Mouse (Mus musculus): Measurements from ENCODE around the gene Ap3m1. TPM values are rescaled to one million over a fixed set of nuclear protein-coding genes. Genes with fewer than 3 reads are reported as not detected.

Ap3m1 gene
- polyA plus RNA-seq, 1 experiment from 2014 or later: 64.6 TPM

DNA sequence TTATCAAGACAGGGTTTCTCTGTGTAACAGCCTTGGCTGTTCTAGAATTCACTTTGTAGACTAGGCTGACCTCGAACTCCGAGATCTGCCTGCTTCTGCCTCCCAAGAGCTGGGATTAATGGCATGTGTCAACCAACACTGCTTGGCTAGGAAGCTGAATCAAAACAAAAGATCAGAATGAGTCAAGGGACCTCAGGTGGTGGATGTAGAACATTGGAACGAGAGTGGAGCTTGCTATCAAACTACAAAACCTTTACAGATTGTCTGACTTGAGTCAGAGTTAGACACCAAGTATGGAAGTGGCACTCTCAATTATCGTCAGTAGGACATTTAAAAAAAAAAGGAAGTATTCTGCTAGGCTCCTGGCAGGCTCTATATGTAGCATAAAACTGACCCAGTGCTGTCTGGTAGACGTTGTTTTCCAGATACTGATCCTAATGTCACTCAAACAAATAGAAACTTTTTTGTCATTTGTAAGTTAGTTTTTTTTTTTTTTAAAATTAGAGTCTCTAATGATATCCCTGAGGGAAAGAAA, 38.4 kb downstream of the Ap3m1 start:
- Histone ChIP-seq H3K4me3 (no peak overlapping the region), H3K36me3 (peaks cover 94% of the 10 kb centered on the region)

DNA sequence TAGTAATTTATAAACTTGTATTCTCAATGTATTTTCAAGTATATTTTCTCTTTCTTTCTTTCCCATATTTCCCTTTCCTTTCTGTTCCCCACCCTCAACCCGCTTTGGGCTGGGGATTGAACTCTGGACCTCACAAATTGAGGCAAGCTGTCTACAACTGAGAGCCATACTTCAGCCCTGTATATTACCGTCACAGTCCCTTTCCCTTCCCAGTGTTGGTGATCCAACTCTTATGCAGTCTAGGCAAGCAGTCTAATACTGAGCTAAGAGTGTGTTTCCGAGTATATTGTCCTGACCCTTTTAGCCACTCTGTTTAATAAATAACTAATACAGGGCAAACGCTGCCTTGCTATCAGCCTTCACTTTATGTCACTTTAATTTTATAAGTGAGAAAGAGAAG, 52.7 kb downstream of the Ap3m1 start:
- H3K36me3 ChIP-seq: peaks cover 74% of the 10 kb centered on the region

More for the DNA sequence above, 38.4 kb downstream of the Ap3m1 start:
- Histone ChIP-seq H3K27ac (replicated peaks) (no peak overlapping the region), H3K9me3 (no peaks in the 10 kb centered on the region), H3K27me3 (replicated peaks) (no peaks in the 10 kb centered on the region), H3K4me1 (no peaks in the 10 kb centered on the region), H3K9ac (no peak overlapping the region), H3K4me2 (no peak overlapping the region)
- WGBS: 78% methylated on average over 5 of the region's 5 CpGs
- ATAC-seq (ENCODE audit: extremely low read depth, insufficient number of reproducible peaks, low FRiP score, low TSS enrichment): no peak

DNA sequence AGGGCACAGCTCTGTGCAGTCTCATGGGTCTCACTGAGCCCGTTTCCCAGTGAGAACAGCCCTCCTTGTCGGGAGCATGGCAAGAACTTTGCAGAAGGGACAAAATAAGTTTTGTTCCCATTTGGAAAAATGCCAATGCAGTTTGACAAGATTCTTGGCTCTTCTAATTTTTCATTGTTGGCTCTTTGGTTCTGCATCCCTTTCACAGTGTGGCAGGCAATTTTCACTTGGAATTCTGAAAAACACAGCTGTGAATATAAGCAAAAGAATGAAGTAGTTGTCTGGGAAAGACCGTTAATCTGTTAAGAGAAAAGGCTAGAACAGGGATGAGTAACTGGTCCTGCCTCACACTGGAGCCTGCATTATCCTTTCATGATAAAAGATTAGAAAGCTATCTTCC, 54.8 kb downstream of the Ap3m1 start:
- peaks cover 55% of the 10 kb centered on the region for H3K36me3 ChIP-seq
- 60% methylated on average over 3 of the region's 3 CpGs for WGBS
- H3K4me2 ChIP-seq: no peak overlapping the region
- no peaks in the 10 kb centered on the region for H3K27me3 ChIP-seq (replicated peaks)
- H3K9ac ChIP-seq: no peak overlapping the region
- H3K4me3 ChIP-seq: no peak overlapping the region
- H3K27ac ChIP-seq (replicated peaks): no peak overlapping the region
- no peak for ATAC-seq (ENCODE audit: extremely low read depth, insufficient number of reproducible peaks, low FRiP score, low TSS enrichment)
- H3K4me1 ChIP-seq: peaks cover 25% of the 10 kb centered on the region
- H3K9me3 ChIP-seq: no peaks in the 10 kb centered on the region

More for the DNA sequence above, 52.7 kb downstream of the Ap3m1 start:
- H3K4me1 ChIP-seq: peaks cover 15% of the 10 kb centered on the region
- no peak overlapping the region for H3K4me3 ChIP-seq
- H3K4me2 ChIP-seq: no peak overlapping the region
- no peaks in the 10 kb centered on the region for H3K9me3 ChIP-seq
- WGBS: 86% methylated on average over 4 of the region's 4 CpGs
- H3K27me3 ChIP-seq (replicated peaks): no peaks in the 10 kb centered on the region
- no peak overlapping the region for H3K27ac ChIP-seq (replicated peaks)
- no peak overlapping the region for H3K9ac ChIP-seq
- no peak for ATAC-seq (ENCODE audit: extremely low read depth, insufficient number of reproducible peaks, low FRiP score, low TSS enrichment)

DNA sequence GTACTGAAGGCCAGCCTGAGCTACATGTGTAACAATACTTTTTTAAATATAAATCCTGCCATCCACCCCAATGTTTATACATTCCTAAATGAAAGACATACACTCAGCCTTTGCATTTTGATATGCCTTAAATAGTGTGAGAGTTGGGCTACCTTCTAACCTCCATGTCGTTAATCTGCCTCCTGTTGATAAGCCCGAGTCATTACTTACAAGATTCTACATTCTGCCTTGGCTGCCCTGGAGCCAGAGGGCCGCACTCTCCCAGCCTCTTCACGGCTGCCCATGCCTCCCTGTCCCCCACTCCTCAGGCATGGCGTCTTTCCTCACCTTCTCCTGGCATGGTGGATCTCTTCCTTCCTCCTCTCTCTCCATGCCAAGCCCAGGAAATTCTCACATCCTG, 55.9 kb downstream of the Ap3m1 start:
- ATAC-seq (ENCODE audit: extremely low read depth, insufficient number of reproducible peaks, low FRiP score, low TSS enrichment): no peak
- peaks cover 25% of the 10 kb centered on the region for H3K4me1 ChIP-seq
- no peak overlapping the region for H3K4me3 ChIP-seq
- H3K4me2 ChIP-seq: no peak overlapping the region
- no peaks in the 10 kb centered on the region for H3K27me3 ChIP-seq (replicated peaks)
- no peak overlapping the region for H3K9ac ChIP-seq
- no peaks in the 10 kb centered on the region for H3K9me3 ChIP-seq
- WGBS: 45% methylated on average over 5 of the region's 5 CpGs
- no peak overlapping the region for H3K27ac ChIP-seq (replicated peaks)
- peaks cover 55% of the 10 kb centered on the region for H3K36me3 ChIP-seq

DNA sequence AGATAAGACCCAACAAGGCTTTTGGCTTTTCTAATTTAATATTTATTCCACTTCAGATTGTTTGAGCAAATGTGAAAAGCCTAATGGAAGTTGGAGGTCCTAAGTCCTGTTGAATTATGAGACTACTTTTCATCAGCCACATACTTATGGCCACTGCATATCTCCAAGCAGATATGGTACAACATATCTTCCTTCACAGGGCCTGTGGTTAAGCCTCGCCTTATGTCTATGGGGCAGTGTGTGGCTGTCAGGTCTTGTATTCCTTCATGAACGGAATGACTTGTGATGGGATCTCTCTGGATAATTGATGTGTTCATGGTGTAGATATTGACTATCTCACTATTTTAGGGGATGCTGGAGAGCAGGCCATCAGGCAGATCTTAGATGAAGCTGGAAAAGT, 56.8 kb downstream of the Ap3m1 start:
- Histone ChIP-seq H3K36me3 (peaks cover 56% of the 10 kb centered on the region), H3K4me2 (no peak overlapping the region), H3K27ac (replicated peaks) (no peak overlapping the region), H3K27me3 (replicated peaks) (no peaks in the 10 kb centered on the region), H3K9ac (no peak overlapping the region), H3K4me3 (no peak overlapping the region), H3K4me1 (peaks cover 25% of the 10 kb centered on the region), H3K9me3 (no peaks in the 10 kb centered on the region)
- ATAC-seq (ENCODE audit: extremely low read depth, insufficient number of reproducible peaks, low FRiP score, low TSS enrichment): no peak
- 68% methylated on average over 2 of the region's 2 CpGs for WGBS

DNA sequence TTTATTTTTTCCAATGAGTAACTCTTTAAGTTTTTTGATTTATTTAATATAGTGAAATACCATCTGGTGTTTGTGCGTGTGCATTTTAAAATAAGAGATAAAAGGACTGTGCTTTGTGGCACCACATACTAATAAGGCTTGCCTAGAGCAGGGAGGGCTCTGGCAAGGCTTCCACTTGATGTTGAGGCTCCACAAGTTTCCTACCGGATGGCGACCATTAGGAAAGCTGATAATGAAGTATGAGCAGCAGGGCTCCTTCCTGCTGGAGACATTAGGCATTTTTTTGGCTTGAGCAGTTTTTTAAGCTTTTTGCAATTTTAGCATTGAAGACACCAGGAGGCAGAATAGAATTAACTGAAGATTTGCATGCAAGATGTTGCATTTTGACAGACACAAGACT, 57.8 kb downstream of the Ap3m1 start:
- Histone ChIP-seq H3K36me3 (peaks cover 63% of the 10 kb centered on the region), H3K27me3 (replicated peaks) (no peaks in the 10 kb centered on the region), H3K4me3 (no peak overlapping the region), H3K4me2 (no peak overlapping the region), H3K4me1 (peaks cover 25% of the 10 kb centered on the region), H3K27ac (replicated peaks) (peak overlapping the region; percentile 54), H3K9me3 (no peaks in the 10 kb centered on the region), H3K9ac (no peak overlapping the region)
- ATAC-seq (ENCODE audit: extremely low read depth, insufficient number of reproducible peaks, low FRiP score, low TSS enrichment): no peak
- WGBS: 42% methylated on average over 3 of the region's 3 CpGs

DNA sequence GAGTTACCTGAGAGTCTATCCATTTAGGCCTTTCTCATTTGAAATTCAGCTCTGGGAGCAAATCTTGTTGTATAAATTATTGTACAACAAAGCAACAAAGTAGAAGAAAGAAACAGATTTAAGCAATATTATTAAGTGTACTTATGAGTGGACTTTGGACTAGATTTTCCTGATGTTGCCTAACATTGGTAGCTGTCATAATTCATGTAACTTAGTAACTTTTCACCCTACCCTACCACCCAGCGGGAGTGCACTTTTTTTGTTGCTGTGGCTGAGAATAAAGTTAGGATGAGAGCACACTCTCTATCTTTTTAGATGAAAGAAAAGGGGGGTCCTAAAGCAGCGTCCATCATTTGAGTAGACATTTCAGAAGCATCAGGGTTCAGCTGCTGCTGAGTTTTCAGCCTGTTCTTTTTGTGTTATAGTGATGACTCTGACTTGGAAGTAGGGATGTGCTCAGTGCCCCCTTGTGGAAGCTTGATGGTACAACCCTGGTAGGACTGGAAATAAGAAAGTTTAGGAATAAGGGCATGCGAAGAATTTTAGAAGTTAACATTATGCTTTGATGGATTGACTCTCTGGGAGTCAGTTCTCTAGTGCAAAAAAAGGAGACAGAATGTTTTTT, 59.1 kb downstream of the Ap3m1 start:
- Histone ChIP-seq H3K4me1 (peaks cover 25% of the 10 kb centered on the region), H3K9me3 (no peaks in the 10 kb centered on the region), H3K27ac (replicated peaks) (no peak overlapping the region), H3K9ac (no peak overlapping the region), H3K4me3 (no peak overlapping the region), H3K27me3 (replicated peaks) (no peaks in the 10 kb centered on the region), H3K4me2 (no peak overlapping the region), H3K36me3 (peaks cover 66% of the 10 kb centered on the region)
- WGBS: 50% methylated on average over 3 of the region's 3 CpGs
- ATAC-seq (ENCODE audit: extremely low read depth, insufficient number of reproducible peaks, low FRiP score, low TSS enrichment): no peak

DNA sequence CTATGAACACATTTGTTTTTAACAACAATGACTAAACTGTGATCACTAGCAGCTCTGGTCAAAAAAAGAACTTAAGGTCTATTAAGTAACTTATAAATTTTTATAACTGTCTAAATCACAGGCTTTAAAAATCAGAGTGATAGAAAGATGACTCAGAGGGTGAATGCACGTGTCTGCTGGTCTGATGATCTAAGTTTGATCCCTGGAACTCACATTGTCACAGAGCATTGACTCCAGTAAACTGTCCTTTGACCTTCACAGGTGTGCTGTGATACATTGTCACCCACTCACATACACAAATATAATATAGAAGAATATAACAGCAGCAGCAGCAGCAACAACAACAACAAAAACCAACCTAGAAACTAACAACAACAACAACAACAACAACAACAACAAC, 60.8 kb downstream of the Ap3m1 start:
- WGBS: 88% methylated on average over 1 of the region's 1 CpGs
- Histone ChIP-seq H3K4me1 (peaks cover 18% of the 10 kb centered on the region), H3K9ac (no peak overlapping the region), H3K4me2 (no peak overlapping the region), H3K36me3 (peaks cover 65% of the 10 kb centered on the region), H3K4me3 (no peak overlapping the region), H3K27me3 (replicated peaks) (no peaks in the 10 kb centered on the region), H3K27ac (replicated peaks) (no peak overlapping the region), H3K9me3 (no peaks in the 10 kb centered on the region)
- no peak for ATAC-seq (ENCODE audit: extremely low read depth, insufficient number of reproducible peaks, low FRiP score, low TSS enrichment)

DNA sequence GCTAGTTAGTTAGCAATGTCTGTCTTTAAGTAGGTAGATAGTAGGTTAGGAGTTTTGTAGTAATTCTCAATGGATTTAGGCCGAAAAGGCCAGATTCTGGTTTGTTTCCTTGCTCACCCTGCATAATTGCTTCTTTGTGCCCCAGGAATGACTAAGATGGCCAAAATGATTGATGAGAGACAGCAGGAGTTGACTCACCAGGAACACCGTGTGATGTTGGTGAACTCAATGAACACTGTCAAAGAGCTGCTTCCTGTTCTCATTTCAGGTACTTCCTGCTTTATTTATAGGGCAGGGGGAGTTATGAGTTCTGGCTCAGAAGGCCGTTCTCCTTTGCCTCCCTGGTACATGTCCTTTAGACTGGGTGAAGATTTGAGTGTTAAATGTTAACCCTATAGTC, 66.8 kb downstream of the Ap3m1 start:
- Histone ChIP-seq H3K4me2 (no peak overlapping the region), H3K9ac (no peak overlapping the region), H3K27me3 (replicated peaks) (no peaks in the 10 kb centered on the region), H3K36me3 (peaks cover 68% of the 10 kb centered on the region), H3K27ac (replicated peaks) (no peak overlapping the region), H3K9me3 (no peaks in the 10 kb centered on the region), H3K4me3 (no peak overlapping the region), H3K4me1 (peaks cover 6% of the 10 kb centered on the region; the same call in 1 of the 2 replicates)
- no peak for ATAC-seq (ENCODE audit: extremely low read depth, insufficient number of reproducible peaks, low FRiP score, low TSS enrichment)
- WGBS: 37% methylated on average over 3 of the region's 3 CpGs

DNA sequence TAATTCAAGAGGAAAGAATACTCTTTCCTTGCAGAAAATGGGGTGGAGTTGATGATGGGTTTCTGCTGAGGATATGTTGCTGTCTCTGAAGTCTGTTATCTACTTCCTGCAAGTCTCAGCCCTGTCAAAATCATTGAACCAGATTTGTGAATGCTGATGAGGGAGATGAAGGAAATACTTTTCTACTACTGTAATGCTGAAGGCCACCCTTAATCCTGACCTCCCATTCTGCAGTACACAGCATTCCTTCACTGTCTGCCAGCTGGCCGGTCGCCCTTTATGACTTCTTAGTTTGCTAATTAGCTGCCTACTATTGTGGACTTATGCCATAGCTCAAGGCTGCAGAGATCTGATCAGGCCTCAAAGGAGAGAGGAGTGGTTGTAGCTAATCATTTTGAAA, 68.5 kb downstream of the Ap3m1 start:
- Histone ChIP-seq H3K27ac (replicated peaks) (no peak overlapping the region), H3K9me3 (no peaks in the 10 kb centered on the region), H3K4me2 (no peak overlapping the region), H3K27me3 (replicated peaks) (no peaks in the 10 kb centered on the region), H3K9ac (no peak overlapping the region), H3K36me3 (peaks cover 58% of the 10 kb centered on the region), H3K4me3 (no peak overlapping the region), H3K4me1 (peaks cover 6% of the 10 kb centered on the region; the same call in 1 of the 2 replicates)
- 45% methylated on average over 2 of the region's 2 CpGs for WGBS
- no peak for ATAC-seq (ENCODE audit: extremely low read depth, insufficient number of reproducible peaks, low FRiP score, low TSS enrichment)

All from heart, embryonic 13.5 days (tissue).